In the genomic region with DNA sequence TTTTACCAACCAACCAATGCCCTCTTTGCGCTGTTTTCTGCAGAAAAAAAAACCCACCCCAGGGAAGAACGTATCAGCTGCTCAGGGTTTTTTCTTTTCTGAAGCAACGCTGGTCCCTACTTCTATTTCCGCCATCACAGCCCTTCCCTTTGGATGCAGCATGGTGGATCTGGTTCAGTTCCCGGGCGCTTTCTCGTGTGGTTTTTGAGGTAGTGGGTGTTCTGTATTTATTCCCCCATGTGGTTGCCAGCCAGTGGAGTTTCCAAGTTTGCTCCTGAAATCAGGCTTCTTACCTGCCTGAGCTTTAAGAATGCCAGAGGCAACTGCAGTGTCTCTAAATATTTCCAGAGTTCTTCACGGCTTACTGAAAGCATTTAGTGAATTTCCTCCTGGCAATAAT, we compare ENCODE assay signal across 30 mouse cellular contexts. TPM values are rescaled to one million over a fixed set of nuclear protein-coding genes. Genes with fewer than 3 reads are reported as not detected.
DNase-seq lines count a peak whose midpoint lies in the region; ATAC-seq and TF ChIP-seq lines count a peak whose summit lies in the region.
"Had no signal": no experiment of that assay in that cellular context is flagged by ENCODE, and none has a peak within 500 bp of the region (broad histone marks: within the 10 kb centered on the region; RNA-seq: fewer than 3 reads in every experiment).

No protein-coding gene starts in this region.

- H3K27ac ChIP-seq in heart, embryonic 12.5 days (ENCODE audit: poor library complexity, severe bottlenecking): no peak overlapping the region
- H3K27ac ChIP-seq in forebrain, postnatal 0 days (ENCODE audit: low read depth, low read length): peak overlapping the region; percentile 40; the same call in 1 of the 2 replicates
- no peak overlapping the region for H3K27ac ChIP-seq in kidney, embryonic 14.5 days (ENCODE audit: low read depth, low read length)
- H3K27ac ChIP-seq in midbrain, embryonic 16.5 days (ENCODE audit: low read length): no peak overlapping the region; the same call in 1 of the 2 replicates
- H3K27ac ChIP-seq: heart, adult 2 months; heart, embryonic 15.5 days; hindbrain, postnatal 0 days; liver, embryonic 13.5 days; midbrain, embryonic 15.5 days; neural tube, embryonic 15.5 days; stomach, embryonic 15.5 days had no signal

- no peaks in the 10 kb centered on the region for H3K9me3 ChIP-seq in heart, embryonic 12.5 days (replicated peaks)
- H3K9me3 ChIP-seq in forebrain, postnatal 0 days (ENCODE audit: low read length): no peaks in the 10 kb centered on the region
- H3K9me3 ChIP-seq in kidney, embryonic 14.5 days (ENCODE audit: control insufficient read depth, low read length): no peaks in the 10 kb centered on the region
- H3K9me3 ChIP-seq in midbrain, embryonic 16.5 days (replicated peaks; ENCODE audit: control insufficient read depth, low read length, poor library complexity, severe bottlenecking): no peaks in the 10 kb centered on the region
- H3K9me3 ChIP-seq: G1E; heart, embryonic 15.5 days; liver, embryonic 13.5 days; midbrain, embryonic 15.5 days; neural tube, embryonic 15.5 days; stomach, embryonic 15.5 days had no signal

- WGBS in heart, embryonic 12.5 days: 84% methylated on average over 8 of the region's 8 CpGs
- WGBS in forebrain, postnatal 0 days: 54% methylated on average over 8 of the region's 8 CpGs
- WGBS in kidney, embryonic 14.5 days: 85% methylated on average over 8 of the region's 8 CpGs
- 88% methylated on average over 8 of the region's 8 CpGs for WGBS in midbrain, embryonic 16.5 days

- H3K4me2 ChIP-seq in heart, embryonic 12.5 days: no peak overlapping the region
- H3K4me2 ChIP-seq in forebrain, postnatal 0 days (ENCODE audit: low read depth): no peak overlapping the region
- no peak overlapping the region for H3K4me2 ChIP-seq in kidney, embryonic 14.5 days (replicated peaks; ENCODE audit: low read depth, low read length)
- no peak overlapping the region for H3K4me2 ChIP-seq in midbrain, embryonic 16.5 days (ENCODE audit: low read length)
- H3K4me2 ChIP-seq: heart, embryonic 15.5 days; liver, embryonic 13.5 days; lung, embryonic 14.5 days; midbrain, embryonic 15.5 days; neural tube, embryonic 15.5 days; stomach, embryonic 15.5 days had no signal

- peaks cover 18% of the 10 kb centered on the region for H3K4me1 ChIP-seq in heart, embryonic 12.5 days (replicated peaks)
- H3K4me1 ChIP-seq in forebrain, postnatal 0 days (ENCODE audit: insufficient read depth): peaks cover 38% of the 10 kb centered on the region
- H3K4me1 ChIP-seq in kidney, embryonic 14.5 days (ENCODE audit: control insufficient read depth, insufficient read depth, low read length): peaks cover 6% of the 10 kb centered on the region; the same call in 1 of the 2 replicates
- H3K4me1 ChIP-seq in midbrain, embryonic 16.5 days (ENCODE audit: control insufficient read depth, insufficient read depth, low read length): peaks cover 38% of the 10 kb centered on the region
- H3K4me1 ChIP-seq: liver, embryonic 13.5 days had no signal

- no peak overlapping the region for H3K4me3 ChIP-seq in heart, embryonic 12.5 days
- H3K4me3 ChIP-seq in forebrain, postnatal 0 days (ENCODE audit: low read depth, low read length): no peak overlapping the region
- H3K4me3 ChIP-seq in kidney, embryonic 14.5 days (ENCODE audit: low read length): no peak overlapping the region
- H3K4me3 ChIP-seq in midbrain, embryonic 16.5 days (ENCODE audit: low read depth, low read length): no peak overlapping the region
- H3K4me3 ChIP-seq: heart, adult 2 months; heart, embryonic 15.5 days; liver, embryonic 13.5 days; midbrain, embryonic 15.5 days; neural tube, embryonic 15.5 days; stomach, embryonic 15.5 days had no signal

- H3K36me3 ChIP-seq in heart, embryonic 12.5 days: 0 out of 2 replicates have a peak, but pooled peaks cover 5% of the 10 kb centered on the region
- H3K36me3 ChIP-seq in forebrain, postnatal 0 days (ENCODE audit: insufficient read depth): no peaks in the 10 kb centered on the region
- no peaks in the 10 kb centered on the region for H3K36me3 ChIP-seq in kidney, embryonic 14.5 days (ENCODE audit: control insufficient read depth, insufficient read depth, low read length)
- H3K36me3 ChIP-seq in midbrain, embryonic 16.5 days (ENCODE audit: control insufficient read depth, insufficient read depth, low read length): peaks cover 1% of the 10 kb centered on the region; the same call in 1 of the 2 replicates
- H3K36me3 ChIP-seq: heart, embryonic 15.5 days; liver, embryonic 13.5 days; midbrain, embryonic 15.5 days; neural tube, embryonic 15.5 days had no signal

- H3K9ac ChIP-seq in heart, embryonic 12.5 days: no peak overlapping the region
- no peak overlapping the region for H3K9ac ChIP-seq in forebrain, postnatal 0 days
- no peak overlapping the region for H3K9ac ChIP-seq in kidney, embryonic 14.5 days (ENCODE audit: low read depth, low read length)
- H3K9ac ChIP-seq in midbrain, embryonic 16.5 days (ENCODE audit: low read depth, low read length): no peak overlapping the region
- H3K9ac ChIP-seq: heart, embryonic 15.5 days; liver, embryonic 13.5 days; lung, embryonic 14.5 days; midbrain, embryonic 15.5 days; neural tube, embryonic 15.5 days; stomach, embryonic 15.5 days had no signal

- DNase-seq in heart, adult 11 months: peak; percentile 62
- DNase-seq in right cerebral cortex, postnatal 10 days (ENCODE audit: low spot score in 2 of 2): peak; percentile 72 to 73
- no peak for DNase-seq in right cerebral cortex, adult 2 months (ENCODE audit: low spot score in 2 of 2)
- DNase-seq in forebrain, postnatal 0 days: no peak
- DNase-seq in gastrocnemius, postnatal 25 days: no peak
- DNase-seq: adrenal gland, postnatal 14 days; embryo, embryonic 11 days; gastrocnemius, postnatal 10 days; heart, adult 2 months; heart, postnatal 4 days; kidney, adult 18-20 months; kidney, postnatal 25 days; liver, embryonic 13.5 days; lung, embryonic 14.5 days; lung, postnatal 36 days; retina, postnatal 1 day; thymus, adult 18-20 months; thymus, postnatal 4 days had no signal

- TF ChIP-seq CTCF in forebrain, postnatal 0 days (IDR thresholded peaks at IDR 0.05; ENCODE audit: low read depth): no peak

- no peaks in the 10 kb centered on the region for H3K27me3 ChIP-seq in heart, embryonic 12.5 days (replicated peaks)
- no peaks in the 10 kb centered on the region for H3K27me3 ChIP-seq in forebrain, postnatal 0 days (ENCODE audit: insufficient read depth, low read length)
- no peaks in the 10 kb centered on the region for H3K27me3 ChIP-seq in kidney, embryonic 14.5 days (ENCODE audit: control insufficient read depth, insufficient read depth, low read length)
- no peaks in the 10 kb centered on the region for H3K27me3 ChIP-seq in midbrain, embryonic 16.5 days (ENCODE audit: control insufficient read depth, insufficient read depth, low read depth, low read length)
- H3K27me3 ChIP-seq: heart, embryonic 15.5 days; liver, embryonic 13.5 days; midbrain, embryonic 15.5 days; neural tube, embryonic 15.5 days; stomach, embryonic 15.5 days had no signal

- ATAC-seq in heart, embryonic 12.5 days (ENCODE audit: insufficient number of reproducible peaks, low FRiP score): no peak
- ATAC-seq in forebrain, postnatal 0 days: no peak
- ATAC-seq in kidney, embryonic 14.5 days (ENCODE audit: low FRiP score, low TSS enrichment): no peak
- no peak for ATAC-seq in midbrain, embryonic 16.5 days
- ATAC-seq: activated CD4-positive, CD25-positive, alpha-beta regulatory T cell, adult 4 months; hindbrain, postnatal 0 days; midbrain, embryonic 15.5 days had no signal

RNA-seq across cellular contexts. Expression of gene AU040320, which starts 29.2 kb away (rescaled TPM):
- polyA plus RNA-seq in heart, embryonic 12.5 days (2016; fragmentation: Nextera tagmentation; extraction: Ambion mirVana): 28.1 and 29.8 TPM in 2 replicates
- total RNA-seq in forebrain, postnatal 0 days (2014; rRNA removed): 33.4 and 35.7 TPM in 2 replicates
- 27.4 and 33.5 TPM in 2 replicates for polyA plus RNA-seq in forebrain, postnatal 0 days (2015; fragmentation: Nextera tagmentation; extraction: Ambion mirVana)
- 19.3 and 23.4 TPM in 2 replicates for polyA plus RNA-seq in kidney, embryonic 14.5 days (2014; fragmentation: Nextera tagmentation; extraction: Ambion mirVana)
- 10 to 100 TPM; 27.4 to 29.5 TPM for total RNA-seq in gastrocnemius, postnatal 25 days (2021)
- polyA plus RNA-seq in midbrain, embryonic 16.5 days (2015; fragmentation: Nextera tagmentation; extraction: Ambion mirVana): 36.5 and 42.8 TPM in 2 replicates

RNA-seq across cellular contexts. Expression of gene Ncdn, which starts 29.3 kb away (rescaled TPM):
- 31.3 and 32.4 TPM in 2 replicates for polyA plus RNA-seq in heart, embryonic 12.5 days (2016; fragmentation: Nextera tagmentation; extraction: Ambion mirVana)
- total RNA-seq in forebrain, postnatal 0 days (2014; rRNA removed): 308 and 339 TPM in 2 replicates
- polyA plus RNA-seq in forebrain, postnatal 0 days (2015; fragmentation: Nextera tagmentation; extraction: Ambion mirVana): 205 and 223 TPM in 2 replicates
- 15.0 and 24.7 TPM in 2 replicates for polyA plus RNA-seq in kidney, embryonic 14.5 days (2014; fragmentation: Nextera tagmentation; extraction: Ambion mirVana)
- 1 to 10 TPM; 7.0 to 8.9 TPM for total RNA-seq in gastrocnemius, postnatal 25 days (2021)
- 134 and 161 TPM in 2 replicates for polyA plus RNA-seq in midbrain, embryonic 16.5 days (2015; fragmentation: Nextera tagmentation; extraction: Ambion mirVana)

RNA-seq across cellular contexts. Expression of gene Tfap2e, which starts 46.5 kb away (rescaled TPM):
- polyA plus RNA-seq in heart, embryonic 12.5 days (2016; fragmentation: Nextera tagmentation; extraction: Ambion mirVana): not detected in 2 replicates
- total RNA-seq in forebrain, postnatal 0 days (2014; rRNA removed): 1.1 TPM in 2 replicates
- polyA plus RNA-seq in forebrain, postnatal 0 days (2015; fragmentation: Nextera tagmentation; extraction: Ambion mirVana): 0.86 and 0.93 TPM in 2 replicates
- not detected in 2 replicates for polyA plus RNA-seq in kidney, embryonic 14.5 days (2014; fragmentation: Nextera tagmentation; extraction: Ambion mirVana)
- total RNA-seq in gastrocnemius, postnatal 25 days (2021): not detected
- polyA plus RNA-seq in midbrain, embryonic 16.5 days (2015; fragmentation: Nextera tagmentation; extraction: Ambion mirVana): 0.09 and 0.22 TPM in 2 replicates
- total RNA-seq: adrenal gland, postnatal 14 days; gastrocnemius, postnatal 10 days; heart, adult 2 months; heart, postnatal 4 days; hindbrain, postnatal 0 days; left cerebral cortex, postnatal 25 days; megakaryocyte-erythroid progenitor cell, adult 5-6 weeks had no signal
- polyA plus RNA-seq: activated CD4-positive, CD25-positive, alpha-beta regulatory T cell, adult 4 months; G1E; heart, embryonic 15.5 days; liver, embryonic 13.5 days; lung, embryonic 14.5 days; stomach, embryonic 15.5 days had no signal

Comparison
In these comparisons a context has a peak if more than half of its experiments do, and no peak if none do; other contexts are left out.
1. DNase-seq: peak in heart, adult 11 months (single experiment) and right cerebral cortex, postnatal 10 days (2 of 2); none in right cerebral cortex, adult 2 months (0 of 2), forebrain, postnatal 0 days (single experiment) and gastrocnemius, postnatal 25 days (single experiment).